Mouse (Mus musculus): ENCODE data around the gene Pusl1.

DNA sequence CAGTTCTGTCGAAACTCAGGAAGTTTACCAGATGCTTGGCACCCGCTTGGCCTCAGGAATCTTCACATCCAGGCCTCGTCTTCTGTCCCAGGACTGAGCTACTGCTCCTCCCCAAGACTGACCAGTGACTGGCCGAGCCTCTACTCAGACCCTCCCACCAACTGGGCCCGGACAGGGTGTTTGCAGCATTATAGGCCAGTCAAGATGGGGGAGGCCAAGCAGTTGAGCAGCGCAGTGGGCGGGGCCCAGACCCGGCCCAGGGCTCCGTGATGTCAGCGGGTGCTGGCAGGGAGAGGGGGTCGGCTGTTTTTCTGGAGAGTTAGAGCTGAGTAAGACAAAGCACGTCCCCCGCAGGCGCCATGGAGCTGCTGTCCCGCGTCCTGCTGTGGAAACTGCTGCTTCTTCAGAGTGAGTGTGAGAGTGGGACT, 52.1 kb downstream of the Pusl1 start, which contains the start of gene Mxra8:
- TF ChIP-seq CTCF (IDR thresholded peaks at IDR 0.05; ENCODE audit: low read depth) (no peak), EP300 (IDR thresholded peaks at IDR 0.05; ENCODE audit: low read depth) (no peak)
